Comparison of ENCODE assay signal across 21 mouse cellular contexts in the genomic region with DNA sequence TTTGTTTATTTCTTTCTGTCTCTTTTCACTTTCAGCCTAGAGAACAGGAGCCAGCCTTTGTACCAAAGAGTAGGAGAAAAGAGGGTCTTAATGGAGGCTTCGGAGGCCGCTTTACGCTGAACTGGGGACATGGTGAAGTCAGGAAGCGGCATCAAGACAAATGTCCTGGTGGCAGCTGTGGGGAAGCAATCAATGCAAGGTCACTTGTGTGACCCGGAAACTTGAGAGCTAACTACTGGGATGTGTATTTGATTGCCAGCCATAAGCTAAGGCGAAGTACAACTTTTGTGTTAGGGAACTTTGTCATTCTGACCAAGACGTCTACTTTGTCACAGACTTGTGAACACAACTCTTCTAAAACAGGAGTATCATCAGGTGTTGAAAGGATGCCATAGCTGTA.
A peak's percentile ranks its signal among the peaks of the same experiment; 100 is the strongest.
DNase-seq lines count a peak whose midpoint lies in the region; ATAC-seq and TF ChIP-seq lines count a peak whose summit lies in the region.
"Had no signal": no experiment of that assay in that cellular context is flagged by ENCODE, and none has a peak within 500 bp of the region (broad histone marks: within the 10 kb centered on the region; RNA-seq: fewer than 3 reads in every experiment).

No protein-coding gene starts in this region.

- ATAC-seq in heart, embryonic 13.5 days (ENCODE audit: extremely low read depth, insufficient number of reproducible peaks, low FRiP score, low TSS enrichment): no peak
- no peak for ATAC-seq in kidney, postnatal 0 days (replicated peaks; ENCODE audit: low FRiP score, low read depth)
- no peak for ATAC-seq in kidney, embryonic 16.5 days (ENCODE audit: low FRiP score, low TSS enrichment)
- ATAC-seq in embryonic facial prominence, embryonic 13.5 days (ENCODE audit: insufficient number of reproducible peaks, insufficient read depth, low FRiP score, low TSS enrichment, low read depth): no peak
- ATAC-seq: inflammation-experienced regulatory T-cells, adult 6 months had no signal

- H3K4me1 ChIP-seq in heart, embryonic 13.5 days: peaks cover 63% of the 10 kb centered on the region
- H3K4me1 ChIP-seq in kidney, postnatal 0 days (replicated peaks; ENCODE audit: insufficient read depth, low read length): peaks cover 7% of the 10 kb centered on the region; the same call in 1 of the 2 replicates
- peaks cover 25% of the 10 kb centered on the region for H3K4me1 ChIP-seq in kidney, embryonic 16.5 days (ENCODE audit: insufficient read depth, low read length)
- peaks cover 23% of the 10 kb centered on the region for H3K4me1 ChIP-seq in embryonic facial prominence, embryonic 13.5 days

- H3K27me3 ChIP-seq in heart, embryonic 13.5 days (replicated peaks): no peaks in the 10 kb centered on the region
- no peaks in the 10 kb centered on the region for H3K27me3 ChIP-seq in kidney, postnatal 0 days (ENCODE audit: insufficient read depth, low read length)
- H3K27me3 ChIP-seq in kidney, embryonic 16.5 days (ENCODE audit: insufficient read depth, low read length): no peaks in the 10 kb centered on the region
- no peaks in the 10 kb centered on the region for H3K27me3 ChIP-seq in embryonic facial prominence, embryonic 13.5 days
- H3K27me3 ChIP-seq: CH12.LX; forebrain, embryonic 12.5 days; hindbrain, embryonic 13.5 days had no signal

- peak overlapping the region; percentile 54; the same call in 1 of the 2 replicates for H3K27ac ChIP-seq in heart, embryonic 13.5 days (replicated peaks)
- peak overlapping the region; percentile 19; the same call in 1 of the 2 replicates for H3K27ac ChIP-seq in kidney, postnatal 0 days
- no peak overlapping the region for H3K27ac ChIP-seq in kidney, embryonic 16.5 days (ENCODE audit: low read length)
- 0 out of 2 replicates have a peak overlapping the region, but pooled peaks have one; percentile 11 for H3K27ac ChIP-seq in embryonic facial prominence, embryonic 13.5 days
- H3K27ac ChIP-seq: forebrain, embryonic 12.5 days; hindbrain, embryonic 13.5 days had no signal

- DNase-seq in heart, adult 9 months (ENCODE audit: low spot score in 2 of 2): no peak
- no peak for DNase-seq in kidney, postnatal 0 days (ENCODE audit: low spot score)
- DNase-seq in embryo, embryonic 11 days: peak; percentile 56
- no peak for DNase-seq in cerebellum, adult 18-20 months
- DNase-seq: adrenal gland, adult 8-10 months; B cell, adult 2 months; cerebellum, adult 11-12 months; cerebellum, postnatal 14 days; layer of hippocampus, adult 9-11 months; thymus, adult 18-20 months; thymus, postnatal 36 days had no signal

- H3K4me3 ChIP-seq in heart, embryonic 13.5 days: no peak overlapping the region
- no peak overlapping the region for H3K4me3 ChIP-seq in kidney, postnatal 0 days (replicated peaks; ENCODE audit: low read depth, low read length)
- no peak overlapping the region for H3K4me3 ChIP-seq in kidney, embryonic 16.5 days (ENCODE audit: low read length)
- no peak overlapping the region for H3K4me3 ChIP-seq in embryonic facial prominence, embryonic 13.5 days
- H3K4me3 ChIP-seq: erythroblast, embryonic 14.5 days; forebrain, embryonic 12.5 days; hindbrain, embryonic 13.5 days had no signal

- H3K4me2 ChIP-seq in heart, embryonic 13.5 days: no peak overlapping the region
- H3K4me2 ChIP-seq in kidney, postnatal 0 days (ENCODE audit: low read length): peak overlapping the region; percentile 14; the same call in 1 of the 2 replicates
- no peak overlapping the region for H3K4me2 ChIP-seq in kidney, embryonic 16.5 days (replicated peaks; ENCODE audit: low read depth, low read length)
- no peak overlapping the region for H3K4me2 ChIP-seq in embryonic facial prominence, embryonic 13.5 days
- H3K4me2 ChIP-seq: forebrain, embryonic 12.5 days; hindbrain, embryonic 13.5 days; midbrain, embryonic 11.5 days had no signal

- WGBS in heart, embryonic 13.5 days: 54% methylated on average over 7 of the region's 7 CpGs
- 20% methylated on average over 7 of the region's 7 CpGs for WGBS in kidney, postnatal 0 days
- 14% methylated on average over 7 of the region's 7 CpGs for WGBS in kidney, embryonic 16.5 days
- WGBS in embryonic facial prominence, embryonic 13.5 days: 38% methylated on average over 7 of the region's 7 CpGs

- no peak overlapping the region for H3K9ac ChIP-seq in heart, embryonic 13.5 days
- no peak overlapping the region for H3K9ac ChIP-seq in kidney, postnatal 0 days (ENCODE audit: low read depth, low read length)
- no peak overlapping the region for H3K9ac ChIP-seq in kidney, embryonic 16.5 days (replicated peaks; ENCODE audit: low read length)
- no peak overlapping the region for H3K9ac ChIP-seq in embryonic facial prominence, embryonic 13.5 days
- H3K9ac ChIP-seq: forebrain, embryonic 12.5 days; hindbrain, embryonic 13.5 days had no signal

- peaks cover 10% of the 10 kb centered on the region; the same call in 1 of the 2 replicates for H3K36me3 ChIP-seq in heart, embryonic 13.5 days
- H3K36me3 ChIP-seq in kidney, postnatal 0 days (ENCODE audit: insufficient read depth, low read length): no peaks in the 10 kb centered on the region
- H3K36me3 ChIP-seq in kidney, embryonic 16.5 days (ENCODE audit: insufficient read depth, low read length): no peaks in the 10 kb centered on the region
- no peaks in the 10 kb centered on the region for H3K36me3 ChIP-seq in embryonic facial prominence, embryonic 13.5 days
- H3K36me3 ChIP-seq: forebrain, embryonic 12.5 days; G1E; hindbrain, embryonic 13.5 days had no signal

- no peaks in the 10 kb centered on the region for H3K9me3 ChIP-seq in heart, embryonic 13.5 days
- no peaks in the 10 kb centered on the region for H3K9me3 ChIP-seq in kidney, postnatal 0 days (replicated peaks; ENCODE audit: low read length)
- no peaks in the 10 kb centered on the region for H3K9me3 ChIP-seq in kidney, embryonic 16.5 days (ENCODE audit: low read length)
- H3K9me3 ChIP-seq in embryonic facial prominence, embryonic 13.5 days: no peaks in the 10 kb centered on the region
- H3K9me3 ChIP-seq: forebrain, embryonic 12.5 days; G1E; hindbrain, embryonic 13.5 days had no signal

- TF ChIP-seq CTCF in kidney, postnatal 0 days (IDR thresholded peaks at IDR 0.05; ENCODE audit: low read depth): no peak
